Mouse (Mus musculus) lung, adult 2 months (tissue): ENCODE results near the gene Txndc11. TPM values are rescaled to one million over a fixed set of nuclear protein-coding genes. Genes with fewer than 3 reads are reported as not detected.

Experiments
- DNase-seq: peaks from one replicate; pipeline ENCODE4 v3.0.0; 2022
- H3K4me1 ChIP-seq: fragments of 200-500 bp; 2 replicates; pipeline ENCODE4 v1.6.1; 2011; ENCODE audit warnings: low read length; ENCODE audit not compliant: control insufficient read depth, insufficient read depth
- H3K4me3 ChIP-seq: fragments of 200-500 bp; replicated peaks from 2 replicates; pipeline ENCODE3; 2011; ENCODE audit warnings: low read depth, mild to moderate bottlenecking, control low read depth, low read length; ENCODE audit errors: extremely low read depth
- CTCF ChIP-seq: fragments of 200-500 bp; IDR thresholded peaks from 2 replicates; pipeline ENCODE4 v1.5.1; 2011; ENCODE audit warnings: mild to moderate bottlenecking, low read length, control low read depth; ENCODE audit not compliant: insufficient read depth
- POLR2A ChIP-seq: fragments of 200-500 bp; IDR thresholded peaks from 2 replicates; pipeline ENCODE4 v1.6.1; 2011; ENCODE audit warnings: low read depth, mild to moderate bottlenecking, control low read depth, low read length, borderline replicate concordance; ENCODE audit errors: extremely low read depth
- WGBS: fragments of 180-500 bp; shearing (Covaris S2); methylation state at CpG from one replicate; pipeline ENCODE4 v1.1.7; 2018; 5-methylcytosine and 5-hydroxymethylcytosine counted together
- polyA plus RNA-seq: library from polyadenylated mRNA; depleted of rRNA; stranded (reverse); fragments of >200 nt; gene quantifications from 2 replicates; pipeline ENCODE4 v1.2.3, GENCODE M21; 2012

Txndc11 gene
- polyA plus RNA-seq, 1 experiment = 23.2 TPM

GRCm38 (mm10) chr16:11051134-11051533 lies 83.3 kb downstream of the Txndc11 start:
- WGBS = 88% methylated on average over 11 of the region's 11 CpGs
- TF ChIP-seq POLR2A (no peak), CTCF (no peak)
- no peak for DNase-seq
- no peak overlapping the region for H3K4me3 ChIP-seq
- H3K4me1 ChIP-seq = peaks cover 3% of the 10 kb centered on the region; the same call in 1 of the 2 replicates

- no peak overlapping the region for H3K4me3 ChIP-seq
- no peak for DNase-seq
- 94% methylated on average over 2 of the region's 2 CpGs for WGBS
- peaks cover 3% of the 10 kb centered on the region; the same call in 1 of the 2 replicates for H3K4me1 ChIP-seq
- no peak for TF ChIP-seq POLR2A
Observed at GRCm38 (mm10) chr16:11050226-11050625, 84.2 kb downstream of the Txndc11 start.

- 54% methylated on average over 7 of the region's 7 CpGs for WGBS
- Histone ChIP-seq H3K4me3 (no peak overlapping the region), H3K4me1 (peaks cover 3% of the 10 kb centered on the region; the same call in 1 of the 2 replicates)
- no peak for DNase-seq
- TF ChIP-seq CTCF (no peak), POLR2A (no peak)
Observed at GRCm38 (mm10) chr16:11047130-11047529, 87.3 kb downstream of the Txndc11 start.

GRCm38 (mm10) chr16:11046437-11046836 lies 88.0 kb downstream of the Txndc11 start:
- 51% methylated on average over 7 of the region's 7 CpGs for WGBS
- DNase-seq = no peak
- no peak overlapping the region for H3K4me3 ChIP-seq
- no peak for TF ChIP-seq POLR2A
- TF ChIP-seq CTCF = no peak
- H3K4me1 ChIP-seq = peaks cover 3% of the 10 kb centered on the region; the same call in 1 of the 2 replicates

GRCm38 (mm10) chr16:11043239-11043638 lies 91.2 kb downstream of the Txndc11 start:
- peaks cover 3% of the 10 kb centered on the region; the same call in 1 of the 2 replicates for H3K4me1 ChIP-seq
- no peak for DNase-seq
- no peak overlapping the region for H3K4me3 ChIP-seq
- no peak for TF ChIP-seq CTCF
- TF ChIP-seq POLR2A = no peak
- WGBS = 78% methylated on average over 5 of the region's 5 CpGs

- 88% methylated on average over 2 of the region's 2 CpGs for WGBS
- Histone ChIP-seq H3K4me3 (no peak overlapping the region), H3K4me1 (no peaks in the 10 kb centered on the region)
- no peak for DNase-seq
- TF ChIP-seq CTCF (no peak), POLR2A (no peak)
Observed at GRCm38 (mm10) chr16:11040603-11041002, 93.8 kb downstream of the Txndc11 start.

- Histone ChIP-seq H3K4me1 (no peaks in the 10 kb centered on the region), H3K4me3 (no peak overlapping the region)
- peak; percentile 70 for DNase-seq
- 24% methylated on average over 15 of the region's 15 CpGs for WGBS
- TF ChIP-seq POLR2A = no peak
- TF ChIP-seq CTCF = peak; percentile 86
Observed at GRCm38 (mm10) chr16:11035790-11036431, 98.5 kb downstream of the Txndc11 start.

GRCm38 (mm10) chr16:11035273-11035672 lies 99.2 kb downstream of the Txndc11 start:
- no peaks in the 10 kb centered on the region for H3K4me1 ChIP-seq
- WGBS = 86% methylated on average over 9 of the region's 9 CpGs
- TF ChIP-seq POLR2A = no peak
- TF ChIP-seq CTCF = no peak
- DNase-seq = no peak
- no peak overlapping the region for H3K4me3 ChIP-seq

- peak; percentile 85 for DNase-seq
- Histone ChIP-seq H3K4me1 (no peaks in the 10 kb centered on the region), H3K4me3 (no peak overlapping the region)
- TF ChIP-seq POLR2A (no peak), CTCF (peak; percentile 100)
- under 1% methylated on average over 4 of the region's 4 CpGs for WGBS
Observed at GRCm38 (mm10) chr16:11034193-11034803, 100.2 kb downstream of the Txndc11 start.

- TF ChIP-seq POLR2A = no peak
- no peak for TF ChIP-seq CTCF
- no peaks in the 10 kb centered on the region for H3K4me1 ChIP-seq
- no peak overlapping the region for H3K4me3 ChIP-seq
- no peak for DNase-seq
- 44% methylated on average over 3 of the region's 3 CpGs for WGBS
Observed at GRCm38 (mm10) chr16:11031320-11031719, 103.1 kb downstream of the Txndc11 start.
